ENCODE assay signal across 24 mouse cellular contexts in genomic region chr13:29747347-29747647, GRCm38 (mm10).
A peak's percentile ranks its signal among the peaks of the same experiment; 100 is the strongest.
DNase-seq lines count a peak whose midpoint lies in the region; ATAC-seq lines count a peak whose summit lies in the region.
"Had no signal": no experiment of that assay in that cellular context is flagged by ENCODE, and none has a peak within 500 bp of the region (broad histone marks: within the 10 kb centered on the region; RNA-seq: fewer than 3 reads in every experiment).

No protein-coding gene starts in this region.

- no peak for ATAC-seq in embryonic facial prominence, embryonic 11.5 days (replicated peaks; ENCODE audit: insufficient number of reproducible peaks, low FRiP score, low TSS enrichment, low read depth)
- 0 out of 2 replicates have a peak, but pooled peaks have one; percentile 12 for ATAC-seq in embryonic facial prominence, embryonic 14.5 days (ENCODE audit: low read depth)
- no peak for ATAC-seq in limb, embryonic 11.5 days (ENCODE audit: insufficient number of reproducible peaks, low FRiP score, low TSS enrichment, low read depth)
- ATAC-seq: activated CD4-positive, CD25-positive, alpha-beta regulatory T cell, adult 4 months; hindbrain, postnatal 0 days had no signal

- no peak overlapping the region for H3K4me2 ChIP-seq in embryonic facial prominence, embryonic 11.5 days (ENCODE audit: low read depth, low read length)
- no peak overlapping the region for H3K4me2 ChIP-seq in embryonic facial prominence, embryonic 14.5 days (ENCODE audit: low read depth, low read length)
- no peak overlapping the region for H3K4me2 ChIP-seq in limb, embryonic 11.5 days (ENCODE audit: low read depth, severe bottlenecking)
- H3K4me2 ChIP-seq: embryonic facial prominence, embryonic 12.5 days had no signal

- H3K36me3 ChIP-seq in embryonic facial prominence, embryonic 11.5 days (replicated peaks; ENCODE audit: control insufficient read depth, insufficient read depth, low read depth, low read length), result no peaks in the 10 kb centered on the region
- no peaks in the 10 kb centered on the region for H3K36me3 ChIP-seq in embryonic facial prominence, embryonic 10.5 days (replicated peaks)
- H3K36me3 ChIP-seq in embryonic facial prominence, embryonic 14.5 days (ENCODE audit: control insufficient read depth, insufficient read depth, low read length), result no peaks in the 10 kb centered on the region
- H3K36me3 ChIP-seq in limb, embryonic 11.5 days (ENCODE audit: control insufficient read depth, insufficient read depth, low read length), result no peaks in the 10 kb centered on the region
- H3K36me3 ChIP-seq: embryonic facial prominence, embryonic 12.5 days had no signal

- H3K27me3 ChIP-seq in embryonic facial prominence, embryonic 11.5 days (ENCODE audit: control insufficient read depth, insufficient read depth, low read length), result no peaks in the 10 kb centered on the region
- H3K27me3 ChIP-seq in embryonic facial prominence, embryonic 10.5 days (replicated peaks; ENCODE audit: low read depth, poor library complexity, severe bottlenecking), result no peaks in the 10 kb centered on the region
- H3K27me3 ChIP-seq in embryonic facial prominence, embryonic 14.5 days (replicated peaks; ENCODE audit: control insufficient read depth, insufficient read depth, low read length), result no peaks in the 10 kb centered on the region
- no peaks in the 10 kb centered on the region for H3K27me3 ChIP-seq in limb, embryonic 11.5 days (ENCODE audit: control insufficient read depth, insufficient read depth, low read length)
- H3K27me3 ChIP-seq: embryonic facial prominence, embryonic 12.5 days had no signal

- no peak overlapping the region for H3K9ac ChIP-seq in embryonic facial prominence, embryonic 11.5 days (replicated peaks; ENCODE audit: low read length)
- no peak overlapping the region for H3K9ac ChIP-seq in embryonic facial prominence, embryonic 14.5 days (ENCODE audit: low read depth, low read length)
- H3K9ac ChIP-seq in limb, embryonic 11.5 days (ENCODE audit: low read length), result no peak overlapping the region
- H3K9ac ChIP-seq: embryonic facial prominence, embryonic 12.5 days had no signal

- WGBS in embryonic facial prominence, embryonic 11.5 days, result 64% methylated on average over 3 of the region's 3 CpGs
- 75% methylated on average over 3 of the region's 3 CpGs for WGBS in embryonic facial prominence, embryonic 10.5 days
- 41% methylated on average over 3 of the region's 3 CpGs for WGBS in embryonic facial prominence, embryonic 14.5 days
- 31% methylated on average over 3 of the region's 3 CpGs for WGBS in limb, embryonic 11.5 days

- H3K4me3 ChIP-seq in embryonic facial prominence, embryonic 11.5 days (ENCODE audit: low read depth, low read length), result no peak overlapping the region
- no peak overlapping the region for H3K4me3 ChIP-seq in embryonic facial prominence, embryonic 10.5 days
- no peak overlapping the region for H3K4me3 ChIP-seq in embryonic facial prominence, embryonic 14.5 days (ENCODE audit: low read depth, low read length)
- no peak overlapping the region for H3K4me3 ChIP-seq in limb, embryonic 11.5 days (ENCODE audit: low read depth, low read length)
- H3K4me3 ChIP-seq: embryonic facial prominence, embryonic 12.5 days had no signal

- 0 out of 2 replicates have a peak, but pooled peaks cover 2% of the 10 kb centered on the region for H3K4me1 ChIP-seq in embryonic facial prominence, embryonic 11.5 days (ENCODE audit: control insufficient read depth, insufficient read depth, low read length)
- peaks cover 26% of the 10 kb centered on the region for H3K4me1 ChIP-seq in embryonic facial prominence, embryonic 10.5 days
- peaks cover 17% of the 10 kb centered on the region for H3K4me1 ChIP-seq in embryonic facial prominence, embryonic 14.5 days (ENCODE audit: control insufficient read depth, insufficient read depth, low read length)
- H3K4me1 ChIP-seq in limb, embryonic 11.5 days (ENCODE audit: control insufficient read depth, insufficient read depth, low read length), result peaks cover 17% of the 10 kb centered on the region

- H3K27ac ChIP-seq in embryonic facial prominence, embryonic 11.5 days (replicated peaks; ENCODE audit: low read depth, low read length), result peak overlapping the region; percentile 41; the same call in 1 of the 2 replicates
- no peak overlapping the region for H3K27ac ChIP-seq in embryonic facial prominence, embryonic 10.5 days (replicated peaks)
- peak overlapping the region; percentile 45; the same call in 1 of the 2 replicates for H3K27ac ChIP-seq in embryonic facial prominence, embryonic 14.5 days (replicated peaks; ENCODE audit: low read depth, low read length)
- peak overlapping the region; percentile 62; the same call in 1 of the 2 replicates for H3K27ac ChIP-seq in limb, embryonic 11.5 days (replicated peaks; ENCODE audit: low read depth, low read length)
- H3K27ac ChIP-seq: hindbrain, postnatal 0 days had no signal

- intact Hi-C loops in left cerebral cortex, postnatal 10 days (cut with DNase I), result no loop called here

- no peaks in the 10 kb centered on the region for H3K9me3 ChIP-seq in embryonic facial prominence, embryonic 11.5 days (replicated peaks; ENCODE audit: control insufficient read depth, low read length)
- H3K9me3 ChIP-seq in embryonic facial prominence, embryonic 10.5 days, result no peaks in the 10 kb centered on the region
- H3K9me3 ChIP-seq in embryonic facial prominence, embryonic 14.5 days (ENCODE audit: control insufficient read depth, low read length), result no peaks in the 10 kb centered on the region
- H3K9me3 ChIP-seq in limb, embryonic 11.5 days (ENCODE audit: control insufficient read depth, low read length), result no peaks in the 10 kb centered on the region
- H3K9me3 ChIP-seq: embryonic facial prominence, embryonic 12.5 days; G1E had no signal

- DNase-seq in embryonic facial prominence, embryonic 11.5 days (ENCODE audit: low spot score), result peak; percentile 58
- DNase-seq in embryonic facial prominence, embryonic 10.5 days (ENCODE audit: low spot score), result no peak
- peak; percentile 15 for DNase-seq in layer of hippocampus, adult 9-11 months
- DNase-seq in layer of hippocampus, adult 18-20 months (ENCODE audit: low spot score in 2 of 2), result no peak
- peak; percentile 45 for DNase-seq in embryonic facial prominence, embryonic 14.5 days (ENCODE audit: low spot score)
- DNase-seq in limb, embryonic 11.5 days (ENCODE audit: low spot score), result peak; percentile 39
- DNase-seq in adrenal gland, postnatal 36 days, result no peak
- DNase-seq in left cerebral cortex, postnatal 10 days (ENCODE audit: extremely low spot score in 1 of 2, low spot score in 2 of 2), result no peak
- DNase-seq: adrenal gland, postnatal 10 days; cerebellum, adult 18-20 months; cerebellum, postnatal 36 days; gastrocnemius, postnatal 10 days; heart, adult 18-20 months; heart, postnatal 4 days; kidney, adult 8-10 months; kidney, postnatal 25 days; liver; lung, postnatal 10 days; midbrain, embryonic 14.5 days; right cerebral cortex, postnatal 25 days had no signal

Comparison
In these comparisons a context has a peak if more than half of its experiments do, and no peak if none do; other contexts are left out.
1. DNase-seq: peak in embryonic facial prominence, embryonic 11.5 days (single experiment), layer of hippocampus, adult 9-11 months (single experiment), embryonic facial prominence, embryonic 14.5 days (single experiment) and limb, embryonic 11.5 days (single experiment); none in embryonic facial prominence, embryonic 10.5 days (single experiment), layer of hippocampus, adult 18-20 months (0 of 2), adrenal gland, postnatal 36 days (0 of 2) and left cerebral cortex, postnatal 10 days (0 of 2).